Mouse (Mus musculus) embryo, embryonic 10 days (tissue): Measurements from ENCODE around the gene Nrxn3.
A peak's percentile ranks its signal among the peaks of the same experiment; 100 is the strongest.

ENCODE experiments used
- DNase-seq: peaks from one replicate; pipeline ENCODE4 v3.0.0-alpha.2; 2015; ENCODE audit warnings: low spot score

The Nrxn3 gene

DNA sequence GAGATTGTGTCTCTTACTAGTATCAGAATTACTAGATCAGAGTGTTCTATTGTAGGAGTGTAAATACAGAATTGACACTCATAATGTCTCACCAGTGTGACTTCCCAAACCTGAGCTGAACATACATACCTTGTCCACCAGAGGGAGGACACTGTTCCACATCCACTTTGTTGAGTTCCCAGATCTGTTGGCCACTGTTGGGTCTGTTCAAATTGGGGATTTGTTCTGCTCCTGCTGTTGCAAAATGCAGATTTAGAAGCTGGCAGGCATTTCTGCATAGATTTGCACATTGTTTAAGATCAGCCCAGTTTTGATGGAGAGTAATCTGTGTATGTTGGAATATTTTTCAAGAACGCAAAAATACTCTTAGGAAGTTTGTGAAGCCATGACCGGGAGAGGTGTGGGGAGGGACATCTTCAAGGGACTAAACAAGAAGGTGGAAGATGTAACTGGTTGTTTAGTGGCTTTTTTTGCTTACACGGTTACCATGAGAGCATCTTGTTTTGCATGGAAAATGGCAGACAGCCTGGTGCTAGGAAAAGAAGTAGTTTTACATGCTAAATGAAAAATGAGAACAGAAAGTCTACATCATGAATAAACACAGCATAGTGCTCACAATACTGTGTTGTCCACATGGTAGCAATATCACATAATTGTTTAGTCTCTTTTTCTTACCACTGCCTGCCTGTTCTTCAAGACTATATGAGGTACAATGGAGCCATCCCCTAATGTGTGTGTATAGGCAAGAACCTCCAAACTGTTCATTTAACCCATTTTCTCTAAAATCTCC, 609.0 kb downstream of the Nrxn3 start:
- peak; percentile 25 for DNase-seq

DNA sequence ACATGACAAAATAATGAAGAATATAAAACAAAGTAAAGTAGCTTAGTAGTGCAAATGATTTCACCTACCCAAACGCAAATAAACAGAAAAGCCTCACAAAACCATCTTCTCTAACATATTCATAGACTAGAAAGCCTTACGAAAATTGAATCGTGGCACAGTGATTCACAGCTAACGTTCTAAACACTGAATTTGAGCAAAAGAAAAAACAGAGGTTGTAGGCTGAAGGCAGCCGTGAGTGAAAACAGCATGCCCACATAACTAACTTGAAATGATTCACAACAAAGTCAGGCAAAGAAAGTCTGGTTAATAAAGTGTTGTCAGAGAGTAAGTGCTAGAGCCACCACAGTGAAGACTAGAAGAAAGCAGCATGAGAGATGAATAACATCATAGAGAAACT, 610.8 kb downstream of the Nrxn3 start:
- DNase-seq, result no peak

- DNase-seq, result no peak
These were observed 642.2 kb downstream of the Nrxn3 start for GRCm38 (mm10) chr12:89364850-89365249.

- no peak for DNase-seq
These were observed 647.3 kb downstream of the Nrxn3 start for GRCm38 (mm10) chr12:89369939-89370338.

DNA sequence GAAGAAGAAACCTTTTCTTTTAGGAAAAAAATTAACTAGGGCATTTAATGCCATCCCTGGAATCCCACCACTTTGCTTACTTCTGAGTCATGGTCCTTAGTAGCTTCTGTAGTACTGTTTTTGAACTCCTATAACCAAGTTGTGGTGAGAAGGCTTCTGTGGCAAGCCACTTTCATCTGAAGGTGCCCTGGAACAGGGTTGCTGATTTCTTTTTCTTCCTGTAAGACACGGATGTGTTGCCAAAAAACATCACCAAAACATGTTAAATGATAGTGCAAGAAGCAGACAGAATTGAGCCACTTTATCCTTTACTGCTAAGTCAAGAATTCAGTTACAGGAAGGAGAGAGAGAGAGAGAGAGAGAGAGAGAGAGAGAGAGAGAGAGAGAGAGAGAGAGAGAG, 653.9 kb downstream of the Nrxn3 start:
- no peak for DNase-seq

GRCm38 (mm10) chr12:89377051-89377643, 654.5 kb downstream of the Nrxn3 start:
- no peak for DNase-seq

DNA sequence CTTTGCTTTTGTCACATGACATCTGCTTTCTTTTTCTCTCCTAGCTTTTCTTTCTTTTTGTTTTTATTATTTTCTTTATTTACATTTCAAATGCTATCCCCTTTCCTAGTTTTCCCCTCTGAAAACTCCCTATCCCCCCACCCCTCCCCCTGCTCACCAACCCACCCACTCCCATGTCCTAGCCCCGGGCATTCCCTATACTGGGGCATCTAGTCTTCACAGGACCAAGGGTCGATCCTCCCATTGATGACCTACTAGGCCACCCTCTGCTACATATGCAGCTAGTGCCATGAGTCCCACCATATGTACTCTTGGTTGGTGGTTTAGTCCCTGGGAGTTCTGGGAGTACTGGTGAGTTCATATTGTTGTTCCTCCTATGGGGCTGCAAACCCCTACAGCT, 655.0 kb downstream of the Nrxn3 start:
- DNase-seq, result no peak

GRCm38 (mm10) chr12:89383254-89383653, 660.6 kb downstream of the Nrxn3 start:
- DNase-seq, result peak; percentile 69

GRCm38 (mm10) chr12:89395121-89395792, 672.6 kb downstream of the Nrxn3 start:
- peak; percentile 35 for DNase-seq

- no peak for DNase-seq
These were observed 713.8 kb downstream of the Nrxn3 start for GRCm38 (mm10) chr12:89436519-89436918.

DNA sequence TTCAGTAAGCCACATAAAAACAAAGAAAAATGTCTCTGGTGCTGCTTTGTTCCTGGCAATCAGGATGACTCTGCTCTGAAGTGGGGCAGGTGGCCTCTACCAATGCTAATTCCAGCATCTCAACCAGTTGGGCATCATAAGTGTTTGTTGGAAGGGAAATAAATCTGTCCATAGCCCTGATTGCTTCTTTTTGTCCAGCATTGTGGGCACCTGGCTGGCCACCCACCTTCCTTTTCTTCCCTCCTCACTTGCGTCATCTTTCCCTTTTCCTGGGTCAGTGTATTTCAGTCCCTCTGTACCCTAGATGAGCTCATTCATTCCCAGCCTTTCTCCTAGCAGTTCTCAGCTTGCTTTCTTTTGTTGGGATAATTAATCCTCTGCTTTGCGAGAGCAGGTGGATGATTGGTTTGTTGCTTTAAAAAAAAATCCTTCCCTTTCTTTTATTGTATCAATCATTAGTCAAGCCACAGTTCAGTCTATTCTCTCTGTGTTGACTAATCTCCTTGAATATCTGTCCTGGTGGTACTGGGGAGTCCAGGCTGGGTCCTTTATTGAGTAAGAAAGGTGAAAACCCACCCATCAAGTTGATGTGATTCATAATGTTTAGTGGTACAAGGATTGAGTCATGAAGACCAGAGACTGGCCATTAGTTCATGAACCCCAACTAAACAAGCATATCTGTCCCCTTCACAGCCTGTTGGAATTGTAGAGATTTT, 719.8 kb downstream of the Nrxn3 start:
- DNase-seq, result peak; percentile 9

GRCm38 (mm10) chr12:89450667-89451298, 728.1 kb downstream of the Nrxn3 start:
- peak; percentile 81 for DNase-seq

DNA sequence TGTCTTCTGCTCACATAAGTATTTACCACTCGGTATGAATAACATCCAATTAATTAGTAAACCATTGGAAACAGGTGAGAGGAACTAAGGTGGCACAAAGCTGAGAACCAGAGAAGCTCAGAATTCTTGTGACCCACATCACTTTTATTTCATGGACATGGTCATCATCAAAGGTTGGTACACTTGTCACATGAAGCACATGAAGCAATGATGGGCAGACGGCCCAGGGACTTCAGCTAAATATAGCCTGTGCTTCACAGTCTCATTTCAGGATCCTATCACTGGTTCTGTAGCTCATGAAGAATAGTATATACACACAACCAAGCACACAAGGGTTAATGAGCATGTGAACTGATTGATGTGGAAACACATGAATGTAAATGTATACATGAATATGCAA, 747.5 kb downstream of the Nrxn3 start:
- no peak for DNase-seq

DNA sequence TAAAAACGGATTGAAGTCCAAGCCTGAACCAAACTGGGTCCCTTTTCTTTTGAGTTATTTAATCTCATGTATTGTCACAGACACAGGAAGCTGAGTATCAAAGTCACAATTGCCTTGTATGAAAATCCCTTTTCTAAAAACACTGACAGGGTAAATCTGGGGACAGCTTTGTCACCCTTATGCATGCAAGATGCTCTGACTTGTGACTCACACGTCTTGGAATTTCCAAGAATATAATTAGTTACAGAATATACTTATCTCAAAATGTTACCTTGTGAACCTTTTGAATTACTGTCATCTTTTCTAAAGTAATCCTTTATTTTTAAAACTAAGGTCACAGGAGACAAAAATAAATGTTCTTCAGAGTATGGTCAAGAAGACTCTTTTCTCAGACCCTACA, 748.6 kb downstream of the Nrxn3 start:
- no peak for DNase-seq

DNA sequence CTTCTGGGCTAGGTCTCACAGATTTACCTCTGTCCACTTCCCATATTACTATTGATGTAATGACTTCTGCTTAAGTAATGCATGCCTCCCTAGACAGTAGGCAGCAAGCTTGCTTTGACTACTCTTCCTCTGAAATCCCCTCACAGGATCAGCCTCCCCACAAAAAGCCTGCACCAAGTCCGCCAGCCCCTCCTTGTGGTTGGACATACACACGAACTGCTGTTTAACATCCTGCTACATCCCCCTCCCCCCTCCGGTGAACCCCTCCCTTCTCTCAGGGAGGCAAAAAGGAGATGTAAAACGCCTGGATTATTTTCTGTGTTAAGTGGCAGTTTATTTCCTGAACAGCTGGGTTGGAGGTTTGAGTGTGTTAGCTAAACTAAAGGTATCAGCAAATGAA, 749.2 kb downstream of the Nrxn3 start:
- DNase-seq, result no peak

DNA sequence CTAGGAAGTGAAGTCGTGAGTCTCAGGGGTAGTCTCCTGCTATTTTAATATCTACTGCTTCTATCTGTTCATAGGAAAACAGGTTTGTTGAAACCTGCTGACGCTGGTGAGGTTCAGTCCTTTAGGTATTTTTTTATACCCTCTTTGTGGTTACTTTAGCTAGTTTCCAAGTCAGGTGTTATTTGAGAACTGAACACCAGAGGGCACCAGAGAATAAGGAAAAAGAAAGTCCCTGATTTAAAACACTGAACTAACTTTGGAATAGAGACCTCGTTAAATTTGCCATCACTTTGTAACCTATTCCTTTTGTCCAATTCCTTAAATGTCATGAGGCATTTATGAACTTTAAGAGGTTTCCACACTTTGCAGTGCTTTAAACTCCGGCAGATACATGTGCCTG, 756.4 kb downstream of the Nrxn3 start:
- DNase-seq, result peak; percentile 58

DNA sequence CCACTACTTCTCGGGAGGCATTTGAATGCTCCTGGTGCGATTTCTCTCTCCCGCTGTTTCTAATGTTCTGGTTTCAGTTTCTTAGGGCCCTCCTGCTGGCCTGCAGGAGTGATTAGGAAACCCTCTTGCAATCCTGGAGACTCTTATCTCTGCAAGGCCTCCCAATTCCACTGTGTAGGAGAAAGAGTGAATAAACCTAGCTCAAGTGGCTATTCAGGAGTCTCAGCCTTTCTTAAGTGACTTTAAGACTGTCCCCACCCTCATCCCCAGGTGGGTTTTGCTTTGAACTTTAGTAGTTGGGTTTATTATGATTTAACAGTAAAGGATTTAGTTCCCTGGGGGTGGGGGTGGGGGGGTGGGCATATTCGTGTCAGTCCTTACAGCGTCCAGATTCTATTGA, 759.5 kb downstream of the Nrxn3 start:
- DNase-seq, result no peak

GRCm38 (mm10) chr12:89504026-89504425, 781.4 kb downstream of the Nrxn3 start:
- no peak for DNase-seq

- peak; percentile 84 for DNase-seq
These were observed 782.6 kb downstream of the Nrxn3 start for GRCm38 (mm10) chr12:89505121-89505764.

DNA sequence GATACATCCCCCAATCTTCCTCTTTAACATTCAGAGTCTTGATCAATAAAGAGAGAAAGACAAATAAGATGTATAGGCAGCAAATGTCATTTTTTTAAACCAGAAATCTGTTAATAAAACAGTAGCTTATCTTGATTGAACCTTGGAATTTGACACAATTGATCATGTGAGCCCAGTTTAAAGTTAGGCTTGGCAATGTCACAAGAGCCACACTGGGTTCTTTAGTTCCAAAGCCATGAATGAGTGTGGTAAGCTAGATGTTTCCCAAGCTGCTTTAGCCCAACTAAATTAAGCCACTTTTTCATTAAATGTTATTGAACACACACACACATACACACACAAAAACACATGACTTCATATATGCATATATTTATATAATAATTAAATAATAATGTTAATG, 786.3 kb downstream of the Nrxn3 start:
- no peak for DNase-seq

GRCm38 (mm10) chr12:89513759-89514158, 791.1 kb downstream of the Nrxn3 start:
- peak; percentile 88 for DNase-seq

DNA sequence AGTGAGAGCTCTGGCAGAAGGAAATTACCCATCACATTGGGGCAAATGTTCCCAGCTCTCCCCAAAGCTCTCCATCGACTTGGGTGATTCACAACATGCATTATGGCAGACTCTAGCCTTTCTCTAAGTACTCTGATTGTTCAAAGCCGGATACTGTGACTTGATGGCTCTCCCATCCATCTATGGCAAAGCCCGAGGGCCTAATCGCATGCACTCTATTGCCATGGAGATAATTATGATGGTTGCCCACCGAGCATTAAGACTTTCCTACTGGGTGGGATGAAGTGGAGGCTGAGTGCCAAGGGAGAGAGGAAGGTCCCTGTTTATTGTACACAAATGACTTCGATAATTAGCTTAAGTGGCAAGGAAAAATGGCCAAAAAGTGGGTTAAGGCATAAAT, 793.4 kb downstream of the Nrxn3 start:
- no peak for DNase-seq
